Mouse (Mus musculus) embryonic facial prominence, embryonic 12.5 days (tissue): ENCODE results near the gene Atp4b. TPM values are rescaled to one million over a fixed set of nuclear protein-coding genes. Genes with fewer than 3 reads are reported as not detected.
A peak's percentile ranks its signal among the peaks of the same experiment; 100 is the strongest.

ENCODE experiments used
- ATAC-seq: fragments of 200-750 bp; cut with Nextera tagmentation; 2 replicates; pipeline ENCODE4 v1.8.0; 2017; ENCODE audit not compliant: insufficient number of reproducible peaks, insufficient read depth, low FRiP score, low TSS enrichment
- H3K27ac ChIP-seq: fragments of 300-500 bp; sonication (generic); 2 replicates; pipeline ENCODE4 v1.5.1; 2016; ENCODE audit warnings: mild to moderate bottlenecking
- H3K27me3 ChIP-seq: fragments of 300-500 bp; sonication (generic); 2 replicates; pipeline ENCODE4 v1.6.1; 2016; ENCODE audit warnings: mild to moderate bottlenecking, moderate library complexity
- H3K36me3 ChIP-seq: fragments of 300-500 bp; sonication (generic); 2 replicates; pipeline ENCODE4 v1.6.1; 2016; ENCODE audit warnings: mild to moderate bottlenecking
- H3K4me1 ChIP-seq: fragments of 300-500 bp; sonication (generic); 2 replicates; pipeline ENCODE4 v1.6.1; 2016
- H3K4me2 ChIP-seq: fragments of 300-500 bp; sonication (generic); replicated peaks from 2 replicates; pipeline ENCODE4 v1.6.1; 2016; ENCODE audit warnings: mild to moderate bottlenecking, moderate library complexity
- H3K4me3 ChIP-seq: fragments of 300-500 bp; sonication (generic); 2 replicates; pipeline ENCODE4 v1.5.1; 2016; ENCODE audit warnings: mild to moderate bottlenecking
- H3K9ac ChIP-seq: fragments of 300-500 bp; sonication (generic); 2 replicates; pipeline ENCODE4 v1.6.1; 2016; ENCODE audit warnings: mild to moderate bottlenecking, moderate library complexity
- H3K9me3 ChIP-seq: fragments of 300-500 bp; sonication (generic); 2 replicates; pipeline ENCODE4 v1.6.1; 2016; ENCODE audit warnings: mild to moderate bottlenecking, moderate library complexity
- WGBS: fragments of 180-500 bp; shearing (Covaris S2); methylation state at CpG from one replicate; pipeline ENCODE4 v1.1.7; 2016; 5-methylcytosine and 5-hydroxymethylcytosine counted together
- polyA plus RNA-seq: library from polyadenylated mRNA; unstranded; fragments of >200 nt; fragmentation: Nextera tagmentation; extraction: Ambion mirVana; gene quantifications from 2 replicates; pipeline ENCODE4 v1.2.1, GENCODE M21; 2016

The Atp4b gene
- polyA plus RNA-seq, 1 experiment from 2014 or later, result not detected

GRCm38 (mm10) chr8:13381630-13382029 is 15.0 kb downstream of the Atp4b start:
- H3K36me3 ChIP-seq, result peaks cover 27% of the 10 kb centered on the region

GRCm38 (mm10) chr8:13373151-13373662 is 23.4 kb downstream of the Atp4b start:
- H3K36me3 ChIP-seq, result peaks cover 86% of the 10 kb centered on the region
- WGBS, result 88% methylated on average over 8 of the region's 8 CpGs
- no peak overlapping the region for H3K4me3 ChIP-seq
- no peaks in the 10 kb centered on the region for H3K27me3 ChIP-seq
- ATAC-seq, result 0 out of 2 replicates have a peak, but pooled peaks have one; percentile 22
- H3K4me1 ChIP-seq, result no peaks in the 10 kb centered on the region
- no peak overlapping the region for H3K9ac ChIP-seq
- no peak overlapping the region for H3K27ac ChIP-seq
- no peak overlapping the region for H3K4me2 ChIP-seq
- H3K9me3 ChIP-seq, result no peaks in the 10 kb centered on the region

More at GRCm38 (mm10) chr8:13381630-13382029, 15.0 kb downstream of the Atp4b start:
- WGBS, result 89% methylated on average over 7 of the region's 7 CpGs
- no peak overlapping the region for H3K4me2 ChIP-seq
- no peak overlapping the region for H3K9ac ChIP-seq
- H3K4me3 ChIP-seq, result no peak overlapping the region
- no peaks in the 10 kb centered on the region for H3K9me3 ChIP-seq
- no peak for ATAC-seq
- H3K27me3 ChIP-seq, result no peaks in the 10 kb centered on the region
- no peak overlapping the region for H3K27ac ChIP-seq
- H3K4me1 ChIP-seq, result no peaks in the 10 kb centered on the region

- 96% methylated on average over 6 of the region's 6 CpGs for WGBS
- Histone ChIP-seq H3K4me1 (no peaks in the 10 kb centered on the region), H3K36me3 (peaks cover 94% of the 10 kb centered on the region), H3K27ac (no peak overlapping the region), H3K4me2 (no peak overlapping the region), H3K27me3 (no peaks in the 10 kb centered on the region), H3K9me3 (no peaks in the 10 kb centered on the region), H3K9ac (no peak overlapping the region), H3K4me3 (no peak overlapping the region)
- ATAC-seq, result no peak
These were observed 34.8 kb downstream of the Atp4b start for GRCm38 (mm10) chr8:13361865-13362264.

GRCm38 (mm10) chr8:13360213-13360612 is 36.4 kb downstream of the Atp4b start:
- Histone ChIP-seq H3K4me1 (no peaks in the 10 kb centered on the region), H3K36me3 (peaks cover 94% of the 10 kb centered on the region), H3K9ac (no peak overlapping the region), H3K4me2 (no peak overlapping the region), H3K27me3 (no peaks in the 10 kb centered on the region), H3K27ac (no peak overlapping the region), H3K4me3 (no peak overlapping the region), H3K9me3 (no peaks in the 10 kb centered on the region)
- 89% methylated on average over 7 of the region's 7 CpGs for WGBS
- ATAC-seq, result no peak

GRCm38 (mm10) chr8:13356681-13357080 is 39.9 kb downstream of the Atp4b start:
- WGBS, result 83% methylated on average over 10 of the region's 10 CpGs
- no peaks in the 10 kb centered on the region for H3K27me3 ChIP-seq
- no peaks in the 10 kb centered on the region for H3K9me3 ChIP-seq
- H3K4me3 ChIP-seq, result no peak overlapping the region
- no peak for ATAC-seq
- no peak overlapping the region for H3K27ac ChIP-seq
- no peak overlapping the region for H3K4me2 ChIP-seq
- no peak overlapping the region for H3K9ac ChIP-seq
- H3K36me3 ChIP-seq, result peaks cover 95% of the 10 kb centered on the region
- no peaks in the 10 kb centered on the region for H3K4me1 ChIP-seq

- H3K4me1 ChIP-seq, result no peaks in the 10 kb centered on the region
- H3K4me3 ChIP-seq, result no peak overlapping the region
- no peak for ATAC-seq
- no peak overlapping the region for H3K4me2 ChIP-seq
- H3K9me3 ChIP-seq, result no peaks in the 10 kb centered on the region
- no peak overlapping the region for H3K9ac ChIP-seq
- H3K36me3 ChIP-seq, result peaks cover 95% of the 10 kb centered on the region
- no peak overlapping the region for H3K27ac ChIP-seq
- 86% methylated on average over 6 of the region's 6 CpGs for WGBS
- H3K27me3 ChIP-seq, result no peaks in the 10 kb centered on the region
These were observed 40.4 kb downstream of the Atp4b start for GRCm38 (mm10) chr8:13356221-13356620.

GRCm38 (mm10) chr8:13353883-13354282 is 42.7 kb downstream of the Atp4b start:
- ATAC-seq, result no peak
- Histone ChIP-seq H3K27ac (no peak overlapping the region), H3K9me3 (no peaks in the 10 kb centered on the region), H3K4me1 (no peaks in the 10 kb centered on the region), H3K36me3 (peaks cover 95% of the 10 kb centered on the region), H3K4me2 (no peak overlapping the region), H3K27me3 (no peaks in the 10 kb centered on the region), H3K9ac (no peak overlapping the region), H3K4me3 (no peak overlapping the region)
- 92% methylated on average over 4 of the region's 4 CpGs for WGBS

GRCm38 (mm10) chr8:13353155-13353833 is 43.3 kb downstream of the Atp4b start:
- no peaks in the 10 kb centered on the region for H3K4me1 ChIP-seq
- no peak overlapping the region for H3K4me2 ChIP-seq
- no peaks in the 10 kb centered on the region for H3K27me3 ChIP-seq
- WGBS, result 88% methylated on average over 9 of the region's 9 CpGs
- no peak overlapping the region for H3K4me3 ChIP-seq
- no peak for ATAC-seq
- H3K9me3 ChIP-seq, result no peaks in the 10 kb centered on the region
- H3K27ac ChIP-seq, result no peak overlapping the region
- peaks cover 95% of the 10 kb centered on the region for H3K36me3 ChIP-seq
- H3K9ac ChIP-seq, result no peak overlapping the region

- Histone ChIP-seq H3K4me2 (no peak overlapping the region), H3K27ac (no peak overlapping the region), H3K4me1 (no peaks in the 10 kb centered on the region), H3K4me3 (no peak overlapping the region), H3K27me3 (no peaks in the 10 kb centered on the region), H3K9me3 (no peaks in the 10 kb centered on the region), H3K9ac (no peak overlapping the region), H3K36me3 (peaks cover 96% of the 10 kb centered on the region)
- no peak for ATAC-seq
- WGBS, result 89% methylated on average over 8 of the region's 8 CpGs
These were observed 44.0 kb downstream of the Atp4b start for GRCm38 (mm10) chr8:13352601-13353000.

GRCm38 (mm10) chr8:13351593-13351992 is 45.0 kb downstream of the Atp4b start:
- 89% methylated on average over 5 of the region's 5 CpGs for WGBS
- ATAC-seq, result no peak
- no peak overlapping the region for H3K27ac ChIP-seq
- H3K27me3 ChIP-seq, result no peaks in the 10 kb centered on the region
- no peak overlapping the region for H3K4me3 ChIP-seq
- no peaks in the 10 kb centered on the region for H3K4me1 ChIP-seq
- no peaks in the 10 kb centered on the region for H3K9me3 ChIP-seq
- H3K9ac ChIP-seq, result no peak overlapping the region
- no peak overlapping the region for H3K4me2 ChIP-seq
- H3K36me3 ChIP-seq, result peaks cover 96% of the 10 kb centered on the region

- Histone ChIP-seq H3K4me2 (no peak overlapping the region), H3K36me3 (peaks cover 96% of the 10 kb centered on the region), H3K27me3 (no peaks in the 10 kb centered on the region), H3K27ac (no peak overlapping the region), H3K9ac (no peak overlapping the region), H3K4me1 (no peaks in the 10 kb centered on the region), H3K9me3 (no peaks in the 10 kb centered on the region), H3K4me3 (no peak overlapping the region)
- no peak for ATAC-seq
- WGBS, result 88% methylated on average over 7 of the region's 7 CpGs
These were observed 46.6 kb downstream of the Atp4b start for GRCm38 (mm10) chr8:13350052-13350451.

- Histone ChIP-seq H3K4me2 (no peak overlapping the region), H3K9ac (no peak overlapping the region), H3K4me3 (no peak overlapping the region), H3K4me1 (peaks cover 12% of the 10 kb centered on the region), H3K9me3 (no peaks in the 10 kb centered on the region), H3K27ac (no peak overlapping the region), H3K36me3 (peaks cover 68% of the 10 kb centered on the region), H3K27me3 (no peaks in the 10 kb centered on the region)
- ATAC-seq, result no peak
- WGBS, result 97% methylated on average over 4 of the region's 4 CpGs
These were observed 53.5 kb downstream of the Atp4b start for GRCm38 (mm10) chr8:13343134-13343533.
